Mouse (Mus musculus) adrenal gland, postnatal 10 days (tissue): ENCODE measurements around the gene Psmd11. TPM values are rescaled to one million over a fixed set of nuclear protein-coding genes. Genes with fewer than 3 reads are reported as not detected.
A peak's percentile ranks its signal among the peaks of the same experiment; 100 is the strongest.
"Not testable (repeated sequence)": the region's sequence is repeated elsewhere in the genome, so short reads cannot be mapped to it uniquely, and the experiment has no call there.

Experiments used
- DNase-seq: peaks from one replicate; pipeline ENCODE4 v3.0.0; 2021; ENCODE audit warnings: mixed read lengths
- long read RNA-seq, 2 experiments: library from polyadenylated mRNA; stranded (forward); transcript quantifications; one replicate each; pipeline ENCODE4 v2.0.0; 2021
- total RNA-seq, 2 experiments: library from RNA; stranded (reverse); gene quantifications; 2 replicates each; pipeline ENCODE4 v1.2.3; 2021

Gene Psmd11
- 100 to 1,000 TPM; 108 to 118 TPM for total RNA-seq
- long read RNA-seq, experiment 1, transcript Psmd11-201 (14 exons, 2,848 nt), result major isoform, 206 of 249 reads
- long read RNA-seq, experiment 1, transcript Psmd11-214 (13 exons, 1,626 nt), result minor isoform, 28 of 249 reads
- long read RNA-seq, experiment 1, partial matches to known transcripts, result 10 of 249 reads
- long read RNA-seq, experiment 1, other reads (novel, unspliced or antisense), result 5 of 249 reads
- long read RNA-seq, experiment 2, transcript Psmd11-214 (13 exons, 1,626 nt), result minor isoform, 6 of 74 reads
- long read RNA-seq, experiment 2, transcript Psmd11-201 (14 exons, 2,848 nt), result major isoform, 62 of 74 reads
- long read RNA-seq, experiment 2, partial matches to known transcripts, result 4 of 74 reads
- long read RNA-seq, experiment 2, other reads (novel, unspliced or antisense), result 2 of 74 reads

- DNase-seq, result peak; percentile 96
Observed at GRCm38 (mm10) chr11:80428381-80429008, at the start of gene Psmd11. TSS of gene Psmd11 (plus strand) at chr11:80428615.

GRCm38 (mm10) chr11:80379184-80379583 lies 49.2 kb upstream of the Psmd11 start:
- not testable (repeated sequence) for DNase-seq

GRCm38 (mm10) chr11:80382626-80383018 lies 45.8 kb upstream of the Psmd11 start:
- peak; percentile 52 for DNase-seq

- DNase-seq, result peak; percentile 99
Observed at GRCm38 (mm10) chr11:80383019-80383625, 45.3 kb upstream of the Psmd11 start, which contains the start of gene Zfp207. TSS of gene Zfp207 (plus strand) at chr11:80383279.

GRCm38 (mm10) chr11:80383626-80384046 lies 44.8 kb upstream of the Psmd11 start:
- peak; percentile 60 for DNase-seq

- DNase-seq, result no peak
Observed at GRCm38 (mm10) chr11:80384461-80384860, 44.0 kb upstream of the Psmd11 start.

GRCm38 (mm10) chr11:80385055-80385454 lies 43.4 kb upstream of the Psmd11 start:
- DNase-seq, result no peak

GRCm38 (mm10) chr11:80386790-80387189 lies 41.6 kb upstream of the Psmd11 start:
- DNase-seq, result no peak

GRCm38 (mm10) chr11:80389885-80390284 lies 38.5 kb upstream of the Psmd11 start:
- no peak for DNase-seq

- DNase-seq, result no peak
Observed at GRCm38 (mm10) chr11:80391407-80392120, 36.9 kb upstream of the Psmd11 start.

GRCm38 (mm10) chr11:80395930-80396329 lies 32.5 kb upstream of the Psmd11 start:
- DNase-seq, result no peak

GRCm38 (mm10) chr11:80396617-80397016 lies 31.8 kb upstream of the Psmd11 start:
- no peak for DNase-seq

GRCm38 (mm10) chr11:80407878-80408277 lies 20.5 kb upstream of the Psmd11 start:
- DNase-seq, result not testable (repeated sequence)

- DNase-seq, result no peak
Observed at GRCm38 (mm10) chr11:80410377-80410776, 18.0 kb upstream of the Psmd11 start.

- no peak for DNase-seq
Observed at GRCm38 (mm10) chr11:80417085-80417484, 11.3 kb upstream of the Psmd11 start.

GRCm38 (mm10) chr11:80419743-80420142 lies 8.7 kb upstream of the Psmd11 start:
- no peak for DNase-seq

- DNase-seq, result no peak
Observed at GRCm38 (mm10) chr11:80420202-80420984, 8.0 kb upstream of the Psmd11 start.

GRCm38 (mm10) chr11:80421421-80422047 lies 6.9 kb upstream of the Psmd11 start:
- no peak for DNase-seq

GRCm38 (mm10) chr11:80424691-80425090 lies 3.7 kb upstream of the Psmd11 start:
- no peak for DNase-seq

GRCm38 (mm10) chr11:80425247-80425778 lies 3.1 kb upstream of the Psmd11 start:
- DNase-seq, result no peak
